8 mouse cellular contexts compared by ENCODE assay signal in the genomic region with DNA sequence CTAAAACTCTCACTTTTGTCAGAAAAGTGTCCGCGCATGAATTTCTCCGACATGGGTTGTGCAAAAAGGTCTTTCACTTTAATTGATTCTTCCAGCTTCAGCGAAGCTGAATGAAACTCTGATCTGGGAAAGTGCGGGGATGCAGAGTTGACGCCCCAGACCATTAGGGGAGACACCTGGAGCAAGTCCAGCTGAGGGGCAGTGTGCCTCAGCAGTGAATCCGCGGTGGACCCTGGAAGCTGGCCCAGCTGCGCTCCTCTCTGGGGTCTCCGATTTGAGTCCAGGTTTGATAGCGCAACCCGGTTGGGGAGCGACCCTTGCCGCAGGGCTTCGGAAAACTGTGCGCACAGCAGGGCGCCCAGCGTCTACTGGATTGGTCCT. TPM values are rescaled to one million over a fixed set of nuclear protein-coding genes. Genes with fewer than 3 reads are reported as not detected.
DNase-seq lines count a peak whose midpoint lies in the region; ATAC-seq and TF ChIP-seq lines count a peak whose summit lies in the region.

No protein-coding gene starts in this region.

- 7% methylated on average over 18 of the region's 18 CpGs for WGBS in heart, embryonic 12.5 days
- 21% methylated on average over 18 of the region's 18 CpGs for WGBS in forebrain, embryonic 12.5 days
- 6% methylated on average over 18 of the region's 18 CpGs for WGBS in liver, embryonic 12.5 days (ENCODE audit: insufficient replicate concordance)
- 16% methylated on average over 18 of the region's 18 CpGs for WGBS in lung, adult 2 months

- DNase-seq in heart, postnatal 14 days = no peak
- peak; percentile 1 for DNase-seq in R1 (ENCODE audit: low read depth, low spot score)
- DNase-seq in thymus, adult 18-20 months = no peak
- DNase-seq in adrenal gland, postnatal 10 days = no peak
- DNase-seq in lung, adult 2 months = no peak

- TF ChIP-seq POLR2A in lung, adult 2 months (IDR thresholded peaks at IDR 0.05; ENCODE audit: borderline replicate concordance, extremely low read depth, low read depth, low read length) = no peak

- no peaks in the 10 kb centered on the region for H3K9me3 ChIP-seq in heart, embryonic 12.5 days (replicated peaks)
- H3K9me3 ChIP-seq in forebrain, embryonic 12.5 days = no peaks in the 10 kb centered on the region
- no peaks in the 10 kb centered on the region for H3K9me3 ChIP-seq in liver, embryonic 12.5 days (replicated peaks)

- no peak overlapping the region for H3K27ac ChIP-seq in heart, embryonic 12.5 days (ENCODE audit: poor library complexity, severe bottlenecking)
- H3K27ac ChIP-seq in forebrain, embryonic 12.5 days = no peak overlapping the region
- no peak overlapping the region for H3K27ac ChIP-seq in liver, embryonic 12.5 days

- TF ChIP-seq CTCF in lung, adult 2 months (IDR thresholded peaks at IDR 0.05; ENCODE audit: insufficient read depth, low read length) = no peak

- peak overlapping the region; percentile 87 for H3K4me2 ChIP-seq in heart, embryonic 12.5 days
- H3K4me2 ChIP-seq in forebrain, embryonic 12.5 days = peak overlapping the region; percentile 65
- peak overlapping the region; percentile 42 for H3K4me2 ChIP-seq in liver, embryonic 12.5 days

- peak overlapping the region; percentile 45 for H3K9ac ChIP-seq in heart, embryonic 12.5 days
- peak overlapping the region; percentile 44 for H3K9ac ChIP-seq in forebrain, embryonic 12.5 days
- no peak overlapping the region for H3K9ac ChIP-seq in liver, embryonic 12.5 days

- H3K4me3 ChIP-seq in heart, embryonic 12.5 days = peak overlapping the region; percentile 61
- peak overlapping the region; percentile 45 for H3K4me3 ChIP-seq in forebrain, embryonic 12.5 days (replicated peaks)
- 0 out of 2 replicates have a peak overlapping the region, but pooled peaks have one; percentile 25 for H3K4me3 ChIP-seq in liver, embryonic 12.5 days
- H3K4me3 ChIP-seq in lung, adult 2 months (replicated peaks; ENCODE audit: extremely low read depth, low read depth, low read length) = no peak overlapping the region

- intact Hi-C loops in heart, postnatal 14 days (cut with DNase I) = no loop called here

- H3K4me1 ChIP-seq in heart, embryonic 12.5 days (replicated peaks) = no peaks in the 10 kb centered on the region
- H3K4me1 ChIP-seq in forebrain, embryonic 12.5 days = peaks cover 3% of the 10 kb centered on the region; the same call in 1 of the 2 replicates
- H3K4me1 ChIP-seq in liver, embryonic 12.5 days = no peaks in the 10 kb centered on the region
- no peaks in the 10 kb centered on the region for H3K4me1 ChIP-seq in lung, adult 2 months (ENCODE audit: control insufficient read depth, insufficient read depth, low read length)

- H3K27me3 ChIP-seq in heart, embryonic 12.5 days (replicated peaks) = peaks cover 7% of the 10 kb centered on the region; the same call in 1 of the 2 replicates
- H3K27me3 ChIP-seq in forebrain, embryonic 12.5 days = no peaks in the 10 kb centered on the region
- peaks cover 41% of the 10 kb centered on the region for H3K27me3 ChIP-seq in liver, embryonic 12.5 days (replicated peaks)

- ATAC-seq in heart, embryonic 12.5 days (ENCODE audit: insufficient number of reproducible peaks, low FRiP score) = no peak
- no peak for ATAC-seq in forebrain, embryonic 12.5 days (ENCODE audit: low FRiP score)
- ATAC-seq in liver, embryonic 12.5 days = no peak

- H3K36me3 ChIP-seq in heart, embryonic 12.5 days = no peaks in the 10 kb centered on the region
- H3K36me3 ChIP-seq in forebrain, embryonic 12.5 days (replicated peaks) = no peaks in the 10 kb centered on the region
- H3K36me3 ChIP-seq in liver, embryonic 12.5 days = no peaks in the 10 kb centered on the region

RNA-seq across cellular contexts. Expression of a gene that starts 0.8 kb away (rescaled TPM):
- 5.2 and 6.5 TPM in 2 replicates for polyA plus RNA-seq in heart, embryonic 12.5 days (2016; fragmentation: Nextera tagmentation; extraction: Ambion mirVana)
- under 1 TPM; 0.05 to 0.10 TPM for total RNA-seq in heart, postnatal 14 days (2021)
- polyA plus RNA-seq in forebrain, embryonic 12.5 days (2016; fragmentation: Nextera tagmentation; extraction: Ambion mirVana) = 9.4 and 10.2 TPM in 2 replicates
- polyA plus RNA-seq in liver, embryonic 12.5 days (2016; fragmentation: Nextera tagmentation; extraction: Ambion mirVana) = 0.48 and 0.87 TPM in 2 replicates
- total RNA-seq in adrenal gland, postnatal 10 days (2021) = under 1 TPM; 0.21 to 0.33 TPM
- polyA plus RNA-seq in lung, adult 2 months (2012; rRNA removed) = 0.10 and 0.11 TPM in 2 replicates

RNA-seq across cellular contexts. Expression of a gene that starts 22.0 kb away (rescaled TPM):
- polyA plus RNA-seq in heart, embryonic 12.5 days (2016; fragmentation: Nextera tagmentation; extraction: Ambion mirVana) = not detected in 2 replicates
- not detected for total RNA-seq in heart, postnatal 14 days (2021)
- polyA plus RNA-seq in forebrain, embryonic 12.5 days (2016; fragmentation: Nextera tagmentation; extraction: Ambion mirVana) = not detected in 2 replicates
- polyA plus RNA-seq in liver, embryonic 12.5 days (2016; fragmentation: Nextera tagmentation; extraction: Ambion mirVana) = not detected in 2 replicates
- not detected for total RNA-seq in adrenal gland, postnatal 10 days (2021)
- not detected in 2 replicates for polyA plus RNA-seq in lung, adult 2 months (2012; rRNA removed)
